Mouse (Mus musculus): ENCODE results near the gene Bphl. TPM values are rescaled to one million over a fixed set of nuclear protein-coding genes. Genes with fewer than 3 reads are reported as not detected.

Gene Bphl
- total RNA-seq, 1 experiment = 9.6 TPM

- Histone ChIP-seq H3K9me3 (ENCODE audit: control insufficient read depth, insufficient read depth, low read depth, low read length) (no peaks in the 10 kb centered on the region), H3K4me3 (ENCODE audit: insufficient read depth in 1 of 2, low read depth in 1 of 2, low read length in 2 of 2, poor library complexity in 1 of 2, severe bottlenecking in 1 of 2) (no peak overlapping the region), H3K27ac (ENCODE audit: insufficient read depth, low read depth, low read length, poor library complexity, severe bottlenecking) (no peak overlapping the region), H3K9ac (ENCODE audit: insufficient read depth, low read depth, low read length, poor library complexity, severe bottlenecking) (no peak overlapping the region), H3K4me1 (ENCODE audit: control insufficient read depth in 2 of 2, insufficient read depth in 2 of 2, low read length in 2 of 2, poor library complexity in 1 of 2) (peaks cover 2 to 7% of the 10 kb centered on the region in 2 experiments; a peak in 2 of 4 replicates), H3K36me3 (ENCODE audit: control insufficient read depth, insufficient read depth, low read length, poor library complexity, severe bottlenecking) (no peaks in the 10 kb centered on the region)
- no peak for TF ChIP-seq ZNF384 (IDR thresholded peaks at IDR 0.05; ENCODE audit: low read depth, low read length)
- TF ChIP-seq MAFK (IDR thresholded peaks at IDR 0.05; ENCODE audit: insufficient read depth, low read depth, low read length) = no peak
- TF ChIP-seq HCFC1 (IDR thresholded peaks at IDR 0.05; ENCODE audit: borderline replicate concordance, insufficient read depth, low read length) = no peak
- no peak for TF ChIP-seq CHD2 (IDR thresholded peaks at IDR 0.05; ENCODE audit: low read depth, low read length)
- TF ChIP-seq ZC3H11A (IDR thresholded peaks at IDR 0.05; ENCODE audit: borderline replicate concordance, low read depth, low read length) = no peak
- in situ Hi-C loops (cut with MboI; ENCODE audit: low sequenced_read_pairs in 2 of 2, unreplicated experiment in 2 of 2) = no loop called here
- DNase-seq (ENCODE audit: low read depth, low spot score) = no peak
Observed at GRCm38 (mm10) chr13:34100733-34101132, 63.3 kb downstream of the Bphl start.

GRCm38 (mm10) chr13:34101247-34101646 is 63.9 kb downstream of the Bphl start:
- in situ Hi-C loops (cut with MboI; ENCODE audit: low sequenced_read_pairs in 2 of 2, unreplicated experiment in 2 of 2) = no loop called here
- no peaks in the 10 kb centered on the region for H3K9me3 ChIP-seq (ENCODE audit: control insufficient read depth, insufficient read depth, low read depth, low read length)
- no peak overlapping the region for H3K27ac ChIP-seq (ENCODE audit: insufficient read depth, low read depth, low read length, poor library complexity, severe bottlenecking)
- no peak overlapping the region for H3K9ac ChIP-seq (ENCODE audit: insufficient read depth, low read depth, low read length, poor library complexity, severe bottlenecking)
- no peak for TF ChIP-seq ZC3H11A (IDR thresholded peaks at IDR 0.05; ENCODE audit: borderline replicate concordance, low read depth, low read length)
- TF ChIP-seq HCFC1 (IDR thresholded peaks at IDR 0.05; ENCODE audit: borderline replicate concordance, insufficient read depth, low read length) = no peak
- no peak for TF ChIP-seq ZNF384 (IDR thresholded peaks at IDR 0.05; ENCODE audit: low read depth, low read length)
- no peak for TF ChIP-seq MAFK (IDR thresholded peaks at IDR 0.05; ENCODE audit: insufficient read depth, low read depth, low read length)
- no peak for TF ChIP-seq CHD2 (IDR thresholded peaks at IDR 0.05; ENCODE audit: low read depth, low read length)
- no peak overlapping the region for H3K4me3 ChIP-seq (ENCODE audit: insufficient read depth in 1 of 2, low read depth in 1 of 2, low read length in 2 of 2, poor library complexity in 1 of 2, severe bottlenecking in 1 of 2)
- DNase-seq (ENCODE audit: low read depth, low spot score) = no peak
- H3K4me1 ChIP-seq (ENCODE audit: control insufficient read depth in 2 of 2, insufficient read depth in 2 of 2, low read length in 2 of 2, poor library complexity in 1 of 2) = peaks cover under 1 to 5% of the 10 kb centered on the region in 2 experiments; a peak in 2 of 4 replicates
- no peaks in the 10 kb centered on the region for H3K36me3 ChIP-seq (ENCODE audit: control insufficient read depth, insufficient read depth, low read length, poor library complexity, severe bottlenecking)

GRCm38 (mm10) chr13:34101908-34102307 is 64.5 kb downstream of the Bphl start:
- Histone ChIP-seq H3K4me1 (ENCODE audit: control insufficient read depth in 2 of 2, insufficient read depth in 2 of 2, low read length in 2 of 2, poor library complexity in 1 of 2) (peaks cover 0 to 1% of the 10 kb centered on the region in 2 experiments; a peak in 1 of 4 replicates), H3K9me3 (ENCODE audit: control insufficient read depth, insufficient read depth, low read depth, low read length) (no peaks in the 10 kb centered on the region), H3K4me3 (ENCODE audit: insufficient read depth in 1 of 2, low read depth in 1 of 2, low read length in 2 of 2, poor library complexity in 1 of 2, severe bottlenecking in 1 of 2) (no peak overlapping the region), H3K27ac (ENCODE audit: insufficient read depth, low read depth, low read length, poor library complexity, severe bottlenecking) (no peak overlapping the region), H3K9ac (ENCODE audit: insufficient read depth, low read depth, low read length, poor library complexity, severe bottlenecking) (no peak overlapping the region), H3K36me3 (ENCODE audit: control insufficient read depth, insufficient read depth, low read length, poor library complexity, severe bottlenecking) (no peaks in the 10 kb centered on the region)
- no peak for DNase-seq (ENCODE audit: low read depth, low spot score)
- TF ChIP-seq CHD2 (IDR thresholded peaks at IDR 0.05; ENCODE audit: low read depth, low read length) (no peak), ZC3H11A (IDR thresholded peaks at IDR 0.05; ENCODE audit: borderline replicate concordance, low read depth, low read length) (no peak), ZNF384 (IDR thresholded peaks at IDR 0.05; ENCODE audit: low read depth, low read length) (no peak), MAFK (IDR thresholded peaks at IDR 0.05; ENCODE audit: insufficient read depth, low read depth, low read length) (no peak), HCFC1 (IDR thresholded peaks at IDR 0.05; ENCODE audit: borderline replicate concordance, insufficient read depth, low read length) (no peak)
- in situ Hi-C loops (cut with MboI; ENCODE audit: low sequenced_read_pairs in 2 of 2, unreplicated experiment in 2 of 2) = no loop called here

DNA sequence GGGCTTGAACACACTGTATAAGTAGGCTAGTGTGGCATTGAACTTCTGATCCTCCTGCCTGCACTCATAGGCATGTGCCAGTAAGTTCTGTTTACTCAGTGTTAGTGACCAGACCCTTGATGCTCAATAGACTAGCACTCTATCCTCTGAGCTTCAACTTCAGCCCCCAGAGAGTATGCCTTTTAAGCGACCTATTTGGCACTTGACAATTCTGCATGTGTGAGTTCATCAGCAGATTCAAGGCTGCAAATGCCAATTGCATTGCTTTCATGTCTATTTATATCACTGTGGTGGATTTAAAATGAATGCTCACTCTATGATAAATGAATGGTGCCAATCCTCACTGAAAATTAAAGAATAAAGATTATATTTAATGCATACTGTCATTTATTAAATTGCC is 68.0 kb downstream of the Bphl start:
- Histone ChIP-seq H3K4me1 (ENCODE audit: control insufficient read depth in 2 of 2, insufficient read depth in 2 of 2, low read length in 2 of 2, poor library complexity in 1 of 2) (peaks cover 3 to 13% of the 10 kb centered on the region in 2 experiments), H3K36me3 (ENCODE audit: control insufficient read depth, insufficient read depth, low read length, poor library complexity, severe bottlenecking) (no peaks in the 10 kb centered on the region), H3K4me3 (ENCODE audit: insufficient read depth in 1 of 2, low read depth in 1 of 2, low read length in 2 of 2, poor library complexity in 1 of 2, severe bottlenecking in 1 of 2) (no peak overlapping the region), H3K9me3 (ENCODE audit: control insufficient read depth, insufficient read depth, low read depth, low read length) (no peaks in the 10 kb centered on the region), H3K27ac (ENCODE audit: insufficient read depth, low read depth, low read length, poor library complexity, severe bottlenecking) (no peak overlapping the region), H3K9ac (ENCODE audit: insufficient read depth, low read depth, low read length, poor library complexity, severe bottlenecking) (no peak overlapping the region)
- in situ Hi-C loops (cut with MboI; ENCODE audit: low sequenced_read_pairs in 2 of 2, unreplicated experiment in 2 of 2) = no loop called here
- DNase-seq (ENCODE audit: low read depth, low spot score) = no peak
- no peak for TF ChIP-seq CHD2 (IDR thresholded peaks at IDR 0.05; ENCODE audit: low read depth, low read length)
- no peak for TF ChIP-seq MAFK (IDR thresholded peaks at IDR 0.05; ENCODE audit: insufficient read depth, low read depth, low read length)
- TF ChIP-seq ZC3H11A (IDR thresholded peaks at IDR 0.05; ENCODE audit: borderline replicate concordance, low read depth, low read length) = no peak
- TF ChIP-seq ZNF384 (IDR thresholded peaks at IDR 0.05; ENCODE audit: low read depth, low read length) = no peak
- TF ChIP-seq HCFC1 (IDR thresholded peaks at IDR 0.05; ENCODE audit: borderline replicate concordance, insufficient read depth, low read length) = no peak

GRCm38 (mm10) chr13:34106256-34106655 is 68.9 kb downstream of the Bphl start:
- H3K9ac ChIP-seq (ENCODE audit: insufficient read depth, low read depth, low read length, poor library complexity, severe bottlenecking) = no peak overlapping the region
- H3K4me3 ChIP-seq (ENCODE audit: insufficient read depth in 1 of 2, low read depth in 1 of 2, low read length in 2 of 2, poor library complexity in 1 of 2, severe bottlenecking in 1 of 2) = no peak overlapping the region
- no peak for TF ChIP-seq CHD2 (IDR thresholded peaks at IDR 0.05; ENCODE audit: low read depth, low read length)
- TF ChIP-seq MAFK (IDR thresholded peaks at IDR 0.05; ENCODE audit: insufficient read depth, low read depth, low read length) = no peak
- TF ChIP-seq ZNF384 (IDR thresholded peaks at IDR 0.05; ENCODE audit: low read depth, low read length) = no peak
- no peak for TF ChIP-seq ZC3H11A (IDR thresholded peaks at IDR 0.05; ENCODE audit: borderline replicate concordance, low read depth, low read length)
- TF ChIP-seq HCFC1 (IDR thresholded peaks at IDR 0.05; ENCODE audit: borderline replicate concordance, insufficient read depth, low read length) = no peak
- no peaks in the 10 kb centered on the region for H3K9me3 ChIP-seq (ENCODE audit: control insufficient read depth, insufficient read depth, low read depth, low read length)
- H3K36me3 ChIP-seq (ENCODE audit: control insufficient read depth, insufficient read depth, low read length, poor library complexity, severe bottlenecking) = no peaks in the 10 kb centered on the region
- H3K27ac ChIP-seq (ENCODE audit: insufficient read depth, low read depth, low read length, poor library complexity, severe bottlenecking) = no peak overlapping the region
- no peak for DNase-seq (ENCODE audit: low read depth, low spot score)
- peaks cover 9 to 20% of the 10 kb centered on the region in 2 experiments for H3K4me1 ChIP-seq (ENCODE audit: control insufficient read depth in 2 of 2, insufficient read depth in 2 of 2, low read length in 2 of 2, poor library complexity in 1 of 2)
- in situ Hi-C loops (cut with MboI; ENCODE audit: low sequenced_read_pairs in 2 of 2, unreplicated experiment in 2 of 2) = no loop called here
